Mouse (Mus musculus): ENCODE results near the gene Fastk.

GRCm38 (mm10) chr5:24404594-24405360, 40.3 kb downstream of the Fastk start:
- TF ChIP-seq POLR2A (IDR thresholded peaks at IDR 0.05; ENCODE audit: insufficient read depth, low read depth, low read length): no peak
- no peak for TF ChIP-seq CTCF (IDR thresholded peaks at IDR 0.05; ENCODE audit: insufficient read depth, low read depth, low read length)

Data from olfactory bulb, adult 2 months (tissue).